Mouse (Mus musculus): ENCODE measurements around the gene Gramd1b.

DNA sequence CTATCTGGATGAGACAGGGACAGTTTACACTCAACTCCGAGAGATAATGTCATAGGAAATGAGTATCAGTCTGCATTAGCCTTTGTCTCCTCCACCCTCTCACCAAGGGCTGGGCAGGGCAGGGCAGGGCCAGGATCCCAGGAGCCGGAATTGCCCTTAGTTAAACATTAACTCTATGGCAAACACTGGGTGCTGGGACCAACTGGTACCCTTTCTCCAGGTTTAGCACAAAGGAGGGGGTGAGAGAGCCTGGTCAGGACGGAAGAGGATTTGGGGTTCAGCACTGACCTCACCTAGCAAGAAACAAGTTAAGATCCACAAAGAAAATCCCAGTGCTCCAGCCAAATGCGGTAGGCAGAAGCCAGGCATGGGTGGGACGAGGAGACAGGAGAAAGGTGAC lies 208.0 kb downstream of the Gramd1b start:
- no peak for TF ChIP-seq CTCF (IDR thresholded peaks at IDR 0.05; ENCODE audit: low read depth)
- TF ChIP-seq EP300 (IDR thresholded peaks at IDR 0.05; ENCODE audit: low read depth), result no peak

Data from heart, postnatal 0 days (tissue).